In the genomic region with DNA sequence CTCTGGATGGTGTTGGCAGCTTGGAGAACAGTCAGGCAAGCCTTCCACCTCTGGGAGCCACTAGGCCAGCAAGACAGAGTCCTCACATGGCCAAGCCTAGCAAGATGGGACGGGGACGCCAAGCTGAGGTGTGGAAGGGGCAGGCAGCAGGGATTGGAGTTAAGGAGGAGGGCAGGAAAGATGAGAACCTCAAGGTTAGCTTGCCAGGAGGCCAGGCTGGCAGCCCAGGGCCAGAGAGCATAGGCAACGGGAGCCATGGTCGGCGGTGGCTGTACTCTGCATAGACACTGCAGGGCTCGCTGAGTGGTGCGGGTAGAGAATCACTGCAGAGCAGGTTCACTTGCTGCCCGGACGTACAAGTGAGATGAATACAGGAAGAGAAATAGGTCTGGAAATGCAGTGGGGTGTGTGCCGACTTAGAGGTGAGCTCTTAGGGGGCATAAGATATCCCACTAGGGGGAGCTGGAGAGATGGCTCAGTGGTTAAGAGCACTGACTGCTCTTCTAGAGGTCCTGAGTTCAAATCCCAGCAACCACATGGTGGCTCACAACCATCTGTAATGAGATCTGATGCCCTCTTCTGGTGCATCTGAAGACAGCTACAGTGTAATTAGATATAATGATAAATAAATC, we compare ENCODE assay signal across 16 mouse cellular contexts. TPM values are rescaled to one million over a fixed set of nuclear protein-coding genes. Genes with fewer than 3 reads are reported as not detected.
A peak's percentile ranks its signal among the peaks of the same experiment; 100 is the strongest.
DNase-seq lines count a peak whose midpoint lies in the region; ATAC-seq and TF ChIP-seq lines count a peak whose summit lies in the region.
"Had no signal": no experiment of that assay in that cellular context is flagged by ENCODE, and none has a peak within 500 bp of the region (broad histone marks: within the 10 kb centered on the region; RNA-seq: fewer than 3 reads in every experiment).

No protein-coding gene starts in this region.

- TF ChIP-seq CTCF in kidney, postnatal 0 days (IDR thresholded peaks at IDR 0.05; ENCODE audit: low read depth), result peak; percentile 18; the same call in 1 of the 2 replicates
- TF ChIP-seq CTCF in thymus, adult 2 months (IDR thresholded peaks at IDR 0.05; ENCODE audit: borderline replicate concordance, control insufficient read depth, extremely low read depth, insufficient read depth, low read length, poor library complexity), result 0 out of 2 replicates have a peak, but pooled peaks have one; percentile 13

- H3K36me3 ChIP-seq in kidney, postnatal 0 days (ENCODE audit: insufficient read depth, low read length), result no peaks in the 10 kb centered on the region
- no peaks in the 10 kb centered on the region for H3K36me3 ChIP-seq in thymus, adult 2 months (ENCODE audit: control insufficient read depth, insufficient read depth, low read length)
- H3K36me3 ChIP-seq in neural tube, embryonic 15.5 days, result no peaks in the 10 kb centered on the region
- H3K36me3 ChIP-seq: heart, embryonic 12.5 days; limb, embryonic 15.5 days; lung, embryonic 15.5 days had no signal

- no peaks in the 10 kb centered on the region for H3K27me3 ChIP-seq in kidney, postnatal 0 days (ENCODE audit: insufficient read depth, low read length)
- no peaks in the 10 kb centered on the region for H3K27me3 ChIP-seq in thymus, adult 2 months (ENCODE audit: control insufficient read depth, insufficient read depth, low read length)
- H3K27me3 ChIP-seq in neural tube, embryonic 15.5 days (replicated peaks), result no peaks in the 10 kb centered on the region
- H3K27me3 ChIP-seq: limb, embryonic 15.5 days; lung, embryonic 15.5 days had no signal

- no peak overlapping the region for H3K4me3 ChIP-seq in kidney, postnatal 0 days (replicated peaks; ENCODE audit: low read depth, low read length)
- H3K4me3 ChIP-seq in thymus, adult 2 months (ENCODE audit: control insufficient read depth, insufficient read depth, low read length), result no peak overlapping the region
- H3K4me3 ChIP-seq in neural tube, embryonic 15.5 days (replicated peaks), result no peak overlapping the region
- H3K4me3 ChIP-seq: heart, embryonic 12.5 days; limb, embryonic 15.5 days; lung, embryonic 15.5 days had no signal

- H3K9ac ChIP-seq in kidney, postnatal 0 days (ENCODE audit: low read depth, low read length), result no peak overlapping the region
- no peak overlapping the region for H3K9ac ChIP-seq in neural tube, embryonic 15.5 days (replicated peaks)
- H3K9ac ChIP-seq: heart, embryonic 12.5 days; limb, embryonic 15.5 days; lung, embryonic 15.5 days had no signal

- H3K9me3 ChIP-seq in kidney, postnatal 0 days (replicated peaks; ENCODE audit: low read length), result no peaks in the 10 kb centered on the region
- no peaks in the 10 kb centered on the region for H3K9me3 ChIP-seq in neural tube, embryonic 15.5 days (replicated peaks)
- H3K9me3 ChIP-seq: heart, embryonic 12.5 days; limb, embryonic 15.5 days; lung, embryonic 15.5 days had no signal

- WGBS in kidney, postnatal 0 days, result 81% methylated on average over 10 of the region's 10 CpGs
- 87% methylated on average over 10 of the region's 10 CpGs for WGBS in thymus, adult 2 months
- 83% methylated on average over 10 of the region's 10 CpGs for WGBS in neural tube, embryonic 15.5 days

- no peak overlapping the region for H3K27ac ChIP-seq in kidney, postnatal 0 days
- H3K27ac ChIP-seq in thymus, adult 2 months (ENCODE audit: control insufficient read depth, insufficient read depth, low read length), result no peak overlapping the region
- H3K27ac ChIP-seq in neural tube, embryonic 15.5 days (replicated peaks), result no peak overlapping the region
- H3K27ac ChIP-seq: limb, embryonic 15.5 days; lung, embryonic 15.5 days had no signal

- DNase-seq in CD4-positive, CD25-positive, alpha-beta regulatory T cell, adult 2 months (ENCODE audit: low read depth, low spot score), result peak; percentile 33
- no peak for DNase-seq in kidney, postnatal 0 days (ENCODE audit: low spot score)
- no peak for DNase-seq in kidney, postnatal 10 days
- no peak for DNase-seq in thymus, adult 2 months
- DNase-seq in thymus, postnatal 25 days, result no peak
- no peak for DNase-seq in urinary bladder, adult 2 months (ENCODE audit: low spot score)
- DNase-seq: adrenal gland, postnatal 36 days; cerebellum, adult 9-10 months; heart, postnatal 4 days had no signal

- ATAC-seq in CD4-positive, CD25-positive, alpha-beta regulatory T cell, adult 4 months, result no peak
- no peak for ATAC-seq in kidney, postnatal 0 days (replicated peaks; ENCODE audit: low FRiP score, low read depth)
- no peak for ATAC-seq in neural tube, embryonic 15.5 days (ENCODE audit: low FRiP score)
- ATAC-seq: forebrain, embryonic 16.5 days; inflammation-experienced regulatory T-cells, adult 6 months had no signal

- no peak overlapping the region for H3K4me2 ChIP-seq in kidney, postnatal 0 days (ENCODE audit: low read length)
- H3K4me2 ChIP-seq in neural tube, embryonic 15.5 days, result no peak overlapping the region
- H3K4me2 ChIP-seq: limb, embryonic 15.5 days; lung, embryonic 15.5 days had no signal

- H3K4me1 ChIP-seq in kidney, postnatal 0 days (replicated peaks; ENCODE audit: insufficient read depth, low read length), result no peaks in the 10 kb centered on the region
- H3K4me1 ChIP-seq in thymus, adult 2 months (replicated peaks; ENCODE audit: control insufficient read depth, insufficient read depth, low read length), result no peaks in the 10 kb centered on the region
- H3K4me1 ChIP-seq in neural tube, embryonic 15.5 days, result no peaks in the 10 kb centered on the region

- no peak for TF ChIP-seq POLR2A in thymus, adult 2 months (IDR thresholded peaks at IDR 0.05; ENCODE audit: control insufficient read depth, extremely low read depth, insufficient read depth, low read length, poor library complexity)

RNA-seq across cellular contexts. Expression of a gene that starts 5.3 kb away (rescaled TPM):
- under 1 TPM in 1 of 2 experiments, not detected in 1; 0.39 TPM for polyA plus RNA-seq in CD4-positive, CD25-positive, alpha-beta regulatory T cell, adult 4 months (2017; shearing (Covaris generic))
- 2.2 and 2.6 TPM in 2 replicates for polyA plus RNA-seq in kidney, postnatal 0 days (2015; fragmentation: Nextera tagmentation; extraction: Ambion mirVana)
- polyA plus RNA-seq in thymus, adult 2 months (2012; rRNA removed), result 5.6 and 6.1 TPM in 2 replicates
- polyA plus RNA-seq in neural tube, embryonic 15.5 days (2015; fragmentation: Nextera tagmentation; extraction: Ambion mirVana), result 12.8 and 13.5 TPM in 2 replicates
- 8.9 and 10.3 TPM in 2 replicates for polyA plus RNA-seq in urinary bladder, adult 2 months (2012; rRNA removed)

RNA-seq across cellular contexts. Expression of a gene that starts 25.7 kb away (rescaled TPM):
- not detected for polyA plus RNA-seq in CD4-positive, CD25-positive, alpha-beta regulatory T cell, adult 4 months (2017; shearing (Covaris generic))
- 3.2 and 4.0 TPM in 2 replicates for polyA plus RNA-seq in kidney, postnatal 0 days (2015; fragmentation: Nextera tagmentation; extraction: Ambion mirVana)
- polyA plus RNA-seq in thymus, adult 2 months (2012; rRNA removed), result 1.6 and 4.0 TPM in 2 replicates
- polyA plus RNA-seq in neural tube, embryonic 15.5 days (2015; fragmentation: Nextera tagmentation; extraction: Ambion mirVana), result 3.3 and 5.2 TPM in 2 replicates
- polyA plus RNA-seq in urinary bladder, adult 2 months (2012; rRNA removed), result 0.12 and 0.23 TPM in 2 replicates
- polyA plus RNA-seq: heart, embryonic 12.5 days had no signal

RNA-seq across cellular contexts. Expression of a gene that starts 25.9 kb away (rescaled TPM):
- 1,000 to 10,000 TPM; 1,023 to 1,039 TPM for polyA plus RNA-seq in CD4-positive, CD25-positive, alpha-beta regulatory T cell, adult 4 months (2017; shearing (Covaris generic))
- polyA plus RNA-seq in kidney, postnatal 0 days (2015; fragmentation: Nextera tagmentation; extraction: Ambion mirVana), result 2,057 and 2,086 TPM in 2 replicates
- polyA plus RNA-seq in thymus, adult 2 months (2012; rRNA removed), result 842 and 1,074 TPM in 2 replicates
- polyA plus RNA-seq in neural tube, embryonic 15.5 days (2015; fragmentation: Nextera tagmentation; extraction: Ambion mirVana), result 1,232 and 1,334 TPM in 2 replicates
- polyA plus RNA-seq in urinary bladder, adult 2 months (2012; rRNA removed), result 1,248 and 1,469 TPM in 2 replicates

RNA-seq across cellular contexts. Expression of a gene that starts 26.2 kb away (rescaled TPM):
- 10 to 100 TPM; 32.0 to 41.1 TPM for polyA plus RNA-seq in CD4-positive, CD25-positive, alpha-beta regulatory T cell, adult 4 months (2017; shearing (Covaris generic))
- 210 and 213 TPM in 2 replicates for polyA plus RNA-seq in kidney, postnatal 0 days (2015; fragmentation: Nextera tagmentation; extraction: Ambion mirVana)
- polyA plus RNA-seq in thymus, adult 2 months (2012; rRNA removed), result 174 and 175 TPM in 2 replicates
- 108 and 143 TPM in 2 replicates for polyA plus RNA-seq in neural tube, embryonic 15.5 days (2015; fragmentation: Nextera tagmentation; extraction: Ambion mirVana)
- polyA plus RNA-seq in urinary bladder, adult 2 months (2012; rRNA removed), result 49.6 and 57.6 TPM in 2 replicates

RNA-seq across cellular contexts. Expression of a gene that starts 53.0 kb away (rescaled TPM):
- polyA plus RNA-seq in CD4-positive, CD25-positive, alpha-beta regulatory T cell, adult 4 months (2017; shearing (Covaris generic)), result 10 to 100 TPM; 14.6 to 20.6 TPM
- polyA plus RNA-seq in kidney, postnatal 0 days (2015; fragmentation: Nextera tagmentation; extraction: Ambion mirVana), result 54.0 and 70.0 TPM in 2 replicates
- polyA plus RNA-seq in thymus, adult 2 months (2012; rRNA removed), result 48.3 and 69.1 TPM in 2 replicates
- polyA plus RNA-seq in neural tube, embryonic 15.5 days (2015; fragmentation: Nextera tagmentation; extraction: Ambion mirVana), result 15.9 and 38.9 TPM in 2 replicates
- 4.0 and 6.4 TPM in 2 replicates for polyA plus RNA-seq in urinary bladder, adult 2 months (2012; rRNA removed)
